Mouse (Mus musculus): ENCODE measurements around the gene Clrn1. TPM values are rescaled to one million over a fixed set of nuclear protein-coding genes. Genes with fewer than 3 reads are reported as not detected.

The Clrn1 gene
- polyA plus RNA-seq, 1 experiment from 2014 or later, result not detected

- no peak overlapping the region for H3K4me2 ChIP-seq
- no peak overlapping the region for H3K9ac ChIP-seq
- WGBS, result 76% methylated on average over 8 of the region's 8 CpGs
- no peak overlapping the region for H3K4me3 ChIP-seq
- H3K36me3 ChIP-seq, result no peaks in the 10 kb centered on the region
- H3K27me3 ChIP-seq (replicated peaks), result no peaks in the 10 kb centered on the region
- H3K4me1 ChIP-seq (replicated peaks), result no peaks in the 10 kb centered on the region
- H3K27ac ChIP-seq (ENCODE audit: poor library complexity, severe bottlenecking), result no peak overlapping the region
- no peaks in the 10 kb centered on the region for H3K9me3 ChIP-seq (replicated peaks)
- ATAC-seq (ENCODE audit: insufficient number of reproducible peaks, low FRiP score), result no peak
These were observed 86.9 kb downstream of the Clrn1 start for GRCm38 (mm10) chr3:58798245-58798644.

Other genes starting within 250 kb of the Clrn1 start
- 0.19 TPM in 1 of 2 replicates, not detected in the other for gene Erich6, start 248.1 kb downstream of the Clrn1 start, polyA plus RNA-seq (2016; fragmentation: Nextera tagmentation; extraction: Ambion mirVana)
- 6.7 and 8.2 TPM in 2 replicates for gene Siah2, start 192.9 kb downstream of the Clrn1 start, polyA plus RNA-seq (2016; fragmentation: Nextera tagmentation; extraction: Ambion mirVana)
- gene Mindy4b-ps, start 63.0 kb downstream of the Clrn1 start, polyA plus RNA-seq (2016; fragmentation: Nextera tagmentation; extraction: Ambion mirVana), result 0.13 TPM in 1 of 2 replicates, not detected in the other
- 5.1 and 5.6 TPM in 2 replicates for gene Med12l, start 120.5 kb upstream of the Clrn1 start, polyA plus RNA-seq (2016; fragmentation: Nextera tagmentation; extraction: Ambion mirVana)
- gene Gpr171, start 216.5 kb upstream of the Clrn1 start, polyA plus RNA-seq (2016; fragmentation: Nextera tagmentation; extraction: Ambion mirVana), result 1.6 TPM in 2 replicates